Mouse (Mus musculus) stomach, postnatal 0 days (tissue): ENCODE results near the gene Tfb2m.

Source experiments
- CTCF ChIP-seq: IDR thresholded peaks from 2 replicates; pipeline ENCODE4 v1.5.1; 2016; ENCODE audit warnings: antibody characterized with exemption, low read depth, mild to moderate bottlenecking, moderate library complexity
- EP300 ChIP-seq: optimal IDR thresholded peaks from 2 replicates; pipeline ENCODE3; 2016; ENCODE audit warnings: antibody characterized with exemption

DNA sequence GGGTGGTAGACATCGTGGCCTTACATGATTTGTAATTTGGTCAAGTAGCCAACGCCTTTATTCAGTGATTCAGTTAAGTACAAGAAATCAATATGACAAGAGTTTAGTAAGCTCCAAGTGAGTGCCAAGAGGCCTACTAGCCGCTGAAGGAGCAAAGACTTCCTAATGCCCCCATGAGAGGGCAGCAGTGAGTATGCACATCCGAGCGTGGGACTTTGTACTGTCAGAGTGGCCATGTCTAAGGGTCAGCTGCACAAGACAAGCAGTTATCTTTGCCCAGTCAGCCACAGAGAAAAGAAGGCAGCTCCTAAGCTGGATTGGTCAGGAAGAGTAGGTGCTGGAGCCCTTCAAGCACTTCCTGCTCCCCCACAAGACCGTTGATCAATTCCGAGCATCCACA, 46.9 kb upstream of the Tfb2m start:
- TF ChIP-seq CTCF: peak; percentile 56
- no peak for TF ChIP-seq EP300
